Mouse (Mus musculus) cerebellum, adult 2 months (tissue): ENCODE measurements around the gene Ccdc40.

Experiments
- CTCF ChIP-seq: fragments of 200-500 bp; IDR thresholded peaks from 2 replicates; pipeline ENCODE4 v1.5.1; 2011; ENCODE audit warnings: low read depth, mild to moderate bottlenecking, control low read depth, low read length, moderate library complexity, borderline replicate concordance; ENCODE audit not compliant: insufficient read depth
- POLR2A ChIP-seq: fragments of 200-500 bp; IDR thresholded peaks from 2 replicates; pipeline ENCODE4 v1.6.1; 2011; ENCODE audit warnings: low read length, control low read depth, borderline replicate concordance; ENCODE audit not compliant: insufficient read depth

DNA sequence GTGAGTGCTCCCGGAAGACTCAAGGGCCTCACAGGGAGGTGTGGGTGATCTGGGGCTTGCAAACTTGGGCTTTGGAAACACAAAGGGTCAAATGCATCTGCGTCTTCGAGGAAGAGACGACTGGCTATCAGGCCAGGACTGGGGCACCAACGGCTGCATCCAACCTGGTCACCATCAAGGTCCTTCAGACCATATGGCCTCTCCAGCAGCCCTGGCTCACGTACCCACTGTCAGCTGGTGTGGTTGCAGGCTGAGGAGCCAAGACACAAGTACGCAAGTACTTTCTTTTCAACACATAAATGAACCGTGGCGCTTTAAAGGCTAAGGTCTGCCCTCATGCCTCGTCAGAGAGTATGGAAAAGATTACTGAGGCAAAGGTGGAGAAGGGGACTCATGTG, 40.6 kb upstream of the Ccdc40 start:
- TF ChIP-seq CTCF = no peak
- TF ChIP-seq POLR2A = no peak
